Mouse (Mus musculus): ENCODE measurements around the gene Ifng.

DNA sequence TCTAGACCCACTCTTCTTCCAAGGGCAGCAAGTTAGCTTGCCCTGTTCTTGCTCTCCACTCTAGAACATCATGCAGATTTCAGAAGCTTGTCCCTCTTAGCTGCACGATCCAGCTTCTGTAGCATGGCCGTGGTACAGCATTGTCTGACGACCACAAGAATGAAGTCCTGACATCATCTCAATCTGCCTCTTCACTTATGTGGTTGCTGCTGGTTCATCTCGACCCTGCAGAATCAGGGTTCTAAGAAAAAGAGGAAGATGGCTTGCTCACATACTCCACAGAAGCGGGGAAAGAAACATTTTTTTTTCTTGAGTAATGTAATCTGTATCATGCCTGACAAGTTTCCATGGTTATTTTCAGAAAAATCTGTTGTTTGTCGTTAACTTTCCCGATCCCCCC, 39.9 kb downstream of the Ifng start:
- TF ChIP-seq POLR2A (IDR thresholded peaks at IDR 0.05; ENCODE audit: insufficient read length, low read depth) (no peak), MYOD1 (IDR thresholded peaks at IDR 0.05; ENCODE audit: control insufficient read depth in 1 of 3, insufficient read length in 2 of 3, low read depth in 2 of 3) (no peak), TCF12 (IDR thresholded peaks at IDR 0.05; ENCODE audit: insufficient read depth, poor library complexity, severe bottlenecking) (no peak), CEBPB (IDR thresholded peaks at IDR 0.05; ENCODE audit: insufficient read depth, poor library complexity, severe bottlenecking) (no peak), TCF3 (IDR thresholded peaks at IDR 0.05; ENCODE audit: insufficient read length, low read depth) (no peak), E2F4 (IDR thresholded peaks at IDR 0.05; ENCODE audit: insufficient read depth) (no peak), MYOG (IDR thresholded peaks at IDR 0.05; ENCODE audit: control insufficient read depth in 1 of 3, insufficient read depth in 1 of 3, insufficient read length in 2 of 3, low read depth in 2 of 3) (no peak), SRF (IDR thresholded peaks at IDR 0.05; ENCODE audit: control insufficient read depth, insufficient read length, low read depth) (no peak), USF1 (IDR thresholded peaks at IDR 0.05; ENCODE audit: low read depth) (no peak), MAX (IDR thresholded peaks at IDR 0.05; ENCODE audit: low read depth) (no peak), POLR2AphosphoS2 (IDR thresholded peaks at IDR 0.05; ENCODE audit: insufficient read length, low read depth) (no peak), REST (IDR thresholded peaks at IDR 0.05; ENCODE audit: insufficient read depth, insufficient read length) (no peak)

Measured in myocyte (in vitro differentiated cells).